Mouse (Mus musculus) thymus, postnatal 0 days (tissue): ENCODE measurements around the gene Ints13. TPM values are rescaled to one million over a fixed set of nuclear protein-coding genes. Genes with fewer than 3 reads are reported as not detected.
A peak's percentile ranks its signal among the peaks of the same experiment; 100 is the strongest.
"Not testable (repeated sequence)": the region's sequence is repeated elsewhere in the genome, so short reads cannot be mapped to it uniquely, and the experiment has no call there.

ENCODE experiments used
- DNase-seq: peaks from one replicate; pipeline ENCODE4 v3.0.0-alpha.2; 2015; ENCODE audit warnings: low spot score
- polyA plus RNA-seq: library from polyadenylated mRNA; unstranded; fragments of >200 nt; fragmentation: Nextera tagmentation; extraction: Ambion mirVana; gene quantifications from 2 replicates; pipeline ENCODE4 v1.2.1, GENCODE M21; 2015

Ints13 gene
- polyA plus RNA-seq, result 110 and 111 TPM in 2 replicates

GRCm38 (mm10) chr6:146577310-146578109, at the start of gene Ints13:
Gene Ints13, minus strand, starts transcription at chr6:146577835.
- peak; percentile 98 for DNase-seq

- no peak for DNase-seq
These were observed 39.0 kb upstream of the Ints13 start for GRCm38 (mm10) chr6:146616670-146617069.

GRCm38 (mm10) chr6:146615891-146616290, 38.3 kb upstream of the Ints13 start:
- DNase-seq, result no peak

GRCm38 (mm10) chr6:146614541-146614940, 36.9 kb upstream of the Ints13 start:
- no peak for DNase-seq

- DNase-seq, result no peak
These were observed 36.3 kb upstream of the Ints13 start for GRCm38 (mm10) chr6:146613907-146614306.

- DNase-seq, result no peak
These were observed 35.1 kb upstream of the Ints13 start for GRCm38 (mm10) chr6:146612736-146613135.

GRCm38 (mm10) chr6:146611897-146612296, 34.3 kb upstream of the Ints13 start:
- no peak for DNase-seq

GRCm38 (mm10) chr6:146611385-146611784, 33.8 kb upstream of the Ints13 start:
- DNase-seq, result no peak

- DNase-seq, result no peak
These were observed 26.0 kb upstream of the Ints13 start for GRCm38 (mm10) chr6:146603651-146604050.

- DNase-seq, result no peak
These were observed 25.0 kb upstream of the Ints13 start for GRCm38 (mm10) chr6:146602601-146603000.

GRCm38 (mm10) chr6:146585134-146585533, 7.5 kb upstream of the Ints13 start:
- DNase-seq, result no peak

GRCm38 (mm10) chr6:146583366-146584046, 5.9 kb upstream of the Ints13 start:
- no peak for DNase-seq

- DNase-seq, result peak; percentile 21
These were observed 2.8 kb upstream of the Ints13 start for GRCm38 (mm10) chr6:146580381-146580926.

- DNase-seq, result no peak
These were observed 951 bp upstream of the Ints13 start for GRCm38 (mm10) chr6:146578586-146578985.

- peak; percentile 59 for DNase-seq
These were observed 486 bp upstream of the Ints13 start for GRCm38 (mm10) chr6:146578111-146578531.

- no peak for DNase-seq
These were observed 732 bp downstream of the Ints13 start, which contains the start of gene Fgfr1op2 for GRCm38 (mm10) chr6:146576903-146577302. Gene Fgfr1op2, plus strand, starts transcription at chr6:146577203.

GRCm38 (mm10) chr6:146572073-146572472, 5.6 kb downstream of the Ints13 start:
- DNase-seq, result no peak

GRCm38 (mm10) chr6:146562461-146562860, 15.2 kb downstream of the Ints13 start:
- not testable (repeated sequence) for DNase-seq

GRCm38 (mm10) chr6:146551326-146551725, 26.3 kb downstream of the Ints13 start:
- no peak for DNase-seq

- DNase-seq, result no peak
These were observed 27.2 kb downstream of the Ints13 start for GRCm38 (mm10) chr6:146550421-146550820.

GRCm38 (mm10) chr6:146545289-146545865, 32.3 kb downstream of the Ints13 start:
- DNase-seq, result no peak

- peak; percentile 19 for DNase-seq
These were observed 33.0 kb downstream of the Ints13 start for GRCm38 (mm10) chr6:146544622-146545021.
